Mouse (Mus musculus) hindbrain, embryonic 16.5 days (tissue): ENCODE results near the gene Ndufa13. TPM values are rescaled to one million over a fixed set of nuclear protein-coding genes. Genes with fewer than 3 reads are reported as not detected.

ENCODE experiments used
- ATAC-seq: fragments of 200-750 bp; cut with Nextera tagmentation; 2 replicates; pipeline ENCODE4 v1.8.0; 2017; ENCODE audit warnings: moderate TSS enrichment, moderate library complexity
- H3K27ac ChIP-seq: fragments of 300-500 bp; sonication (generic); 2 replicates; pipeline ENCODE4 v1.5.1; 2014; ENCODE audit warnings: low read depth, mild to moderate bottlenecking, control low read depth, low read length, moderate library complexity
- H3K27me3 ChIP-seq: fragments of 300-500 bp; sonication (generic); replicated peaks from 2 replicates; pipeline ENCODE4 v1.6.1; 2014; ENCODE audit warnings: low read length; ENCODE audit not compliant: control insufficient read depth, insufficient read depth
- H3K36me3 ChIP-seq: fragments of 300-500 bp; sonication (generic); 2 replicates; pipeline ENCODE4 v1.6.1; 2014; ENCODE audit warnings: mild to moderate bottlenecking, low read length, moderate library complexity, mixed read lengths; ENCODE audit not compliant: control insufficient read depth, insufficient read depth
- H3K4me1 ChIP-seq: fragments of 300-500 bp; sonication (generic); 2 replicates; pipeline ENCODE4 v1.6.1; 2014; ENCODE audit warnings: low read depth, low read length; ENCODE audit not compliant: control insufficient read depth, insufficient read depth
- H3K4me2 ChIP-seq: fragments of 300-500 bp; sonication (generic); 2 replicates; pipeline ENCODE4 v1.6.1; 2014; ENCODE audit warnings: mild to moderate bottlenecking, low read length, control low read depth, moderate library complexity
- H3K4me3 ChIP-seq: fragments of 300-500 bp; sonication (generic); 2 replicates; pipeline ENCODE4 v1.5.1; 2014; ENCODE audit warnings: mild to moderate bottlenecking, low read length, control low read depth, moderate library complexity
- H3K9ac ChIP-seq: fragments of 300-500 bp; sonication (generic); 2 replicates; pipeline ENCODE4 v1.6.1; 2014; ENCODE audit warnings: low read depth, mild to moderate bottlenecking, control low read depth, low read length, moderate library complexity
- H3K9me3 ChIP-seq: fragments of 300-500 bp; sonication (generic); 2 replicates; pipeline ENCODE4 v1.6.1; 2014; ENCODE audit warnings: mild to moderate bottlenecking, low read length, moderate library complexity; ENCODE audit not compliant: control insufficient read depth
- WGBS: fragments of 180-500 bp; shearing (Covaris S2); extraction: QIAGEN DNeasy Blood & Tissue Kit; methylation state at CpG from one replicate; pipeline ENCODE4 v1.1.7; 2014; 5-methylcytosine and 5-hydroxymethylcytosine counted together
- polyA plus RNA-seq: library from polyadenylated mRNA; unstranded; fragments of >200 nt; fragmentation: Nextera tagmentation; extraction: Ambion mirVana; gene quantifications from 2 replicates; pipeline ENCODE4 v1.2.1, GENCODE M21; 2015

Gene Ndufa13
- polyA plus RNA-seq, 1 experiment from 2014 or later: 216 TPM

DNA sequence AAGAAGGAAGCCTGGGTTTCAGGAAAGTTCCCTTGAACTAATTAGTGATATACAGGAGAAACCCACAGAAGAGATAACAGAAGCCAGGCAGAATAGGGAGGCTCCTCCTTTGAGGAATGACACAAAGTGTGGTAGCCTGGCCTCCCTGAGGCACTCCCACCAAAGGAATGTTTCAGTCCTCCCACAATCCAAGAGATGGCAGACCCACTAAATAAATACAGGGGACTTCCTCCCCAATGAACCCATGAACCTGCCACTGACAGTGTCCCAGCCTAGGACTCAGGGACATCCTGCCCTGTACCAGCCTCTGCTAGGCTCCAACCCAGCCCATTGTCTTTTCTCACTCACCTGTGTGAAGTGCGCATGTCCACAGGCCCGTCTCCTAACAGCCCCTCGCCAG is 33.1 kb upstream of the Ndufa13 start:
- Histone ChIP-seq H3K4me1 (no peaks in the 10 kb centered on the region), H3K4me2 (no peak overlapping the region)
- no peak for ATAC-seq

DNA sequence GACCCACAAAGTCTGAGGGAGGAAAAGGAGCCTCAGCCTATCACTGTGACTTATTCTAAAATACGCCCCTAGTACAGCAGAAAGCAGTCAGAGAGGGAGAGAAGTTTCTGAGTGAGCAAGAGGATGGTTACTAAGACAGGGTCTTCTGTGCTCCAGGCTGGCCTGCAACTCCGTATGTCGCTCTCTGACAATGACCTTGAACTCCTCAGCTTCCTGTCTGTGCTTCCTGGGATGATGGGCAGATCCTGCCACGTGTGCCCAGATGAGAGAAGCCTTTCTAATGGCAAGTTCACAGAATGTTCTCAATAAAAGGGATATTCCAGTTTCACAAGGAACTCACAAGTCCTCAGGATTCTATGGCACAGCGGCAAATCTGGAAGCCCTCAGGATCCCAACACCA is 32.2 kb upstream of the Ndufa13 start:
- Histone ChIP-seq H3K9ac (no peak overlapping the region), H3K4me3 (no peak overlapping the region), H3K4me1 (no peaks in the 10 kb centered on the region), H3K4me2 (no peak overlapping the region), H3K27ac (no peak overlapping the region), H3K36me3 (peaks cover 5% of the 10 kb centered on the region; the same call in 1 of the 2 replicates), H3K9me3 (no peaks in the 10 kb centered on the region), H3K27me3 (no peaks in the 10 kb centered on the region)
- ATAC-seq: no peak
- WGBS: 94% methylated on average over 5 of the region's 5 CpGs

More for the DNA sequence above, 33.1 kb upstream of the Ndufa13 start:
- Histone ChIP-seq H3K36me3 (peaks cover 5% of the 10 kb centered on the region; the same call in 1 of the 2 replicates), H3K27me3 (no peaks in the 10 kb centered on the region), H3K9ac (no peak overlapping the region; the same call in 1 of the 2 replicates), H3K27ac (no peak overlapping the region), H3K9me3 (no peaks in the 10 kb centered on the region), H3K4me3 (no peak overlapping the region)
- 95% methylated on average over 3 of the region's 3 CpGs for WGBS

DNA sequence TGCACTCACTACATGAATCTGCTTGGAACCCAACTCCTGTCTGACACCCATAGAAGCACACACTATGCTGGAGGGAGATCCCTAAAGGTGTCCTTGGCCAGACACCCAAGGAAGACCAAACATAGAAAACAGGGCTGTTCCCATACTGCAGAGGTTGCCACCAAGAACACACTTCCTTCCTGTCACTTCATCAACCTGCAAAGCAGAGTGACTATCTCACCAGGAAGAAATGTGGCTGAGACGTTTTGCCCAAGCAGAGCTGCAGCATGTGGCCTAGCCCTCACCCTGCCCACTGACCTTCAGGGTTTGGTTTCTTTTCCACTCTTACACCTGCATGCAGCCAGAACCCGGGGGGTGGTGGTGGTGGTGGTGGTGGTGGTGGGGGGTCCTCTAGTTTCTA is 31.5 kb upstream of the Ndufa13 start:
- WGBS: 85% methylated on average over 2 of the region's 2 CpGs
- H3K4me2 ChIP-seq: no peak overlapping the region

DNA sequence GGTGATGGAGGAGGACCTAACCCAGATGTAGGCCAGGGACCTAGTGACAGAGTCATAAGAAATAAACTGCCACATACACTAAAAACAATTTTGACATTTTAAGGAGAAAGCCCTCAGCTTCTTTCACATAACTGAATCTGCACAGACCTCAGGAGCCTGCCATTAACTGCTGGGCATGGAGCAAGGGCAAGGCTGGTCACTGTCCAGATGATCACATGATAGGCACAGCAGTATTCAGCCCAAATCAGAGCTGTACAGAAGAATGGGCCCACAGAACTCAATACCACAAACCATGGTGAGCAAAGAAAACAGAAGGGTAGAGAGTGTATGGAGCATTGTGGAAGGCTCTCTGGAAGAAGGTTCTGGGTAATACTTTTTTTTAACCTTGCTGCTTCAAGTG is 24.5 kb upstream of the Ndufa13 start:
- ATAC-seq: no peak

More for the DNA sequence above, 31.5 kb upstream of the Ndufa13 start:
- Histone ChIP-seq H3K36me3 (peaks cover 5% of the 10 kb centered on the region; the same call in 1 of the 2 replicates), H3K27ac (no peak overlapping the region), H3K9me3 (no peaks in the 10 kb centered on the region), H3K4me1 (no peaks in the 10 kb centered on the region), H3K9ac (no peak overlapping the region), H3K27me3 (no peaks in the 10 kb centered on the region), H3K4me3 (no peak overlapping the region)
- no peak for ATAC-seq

DNA sequence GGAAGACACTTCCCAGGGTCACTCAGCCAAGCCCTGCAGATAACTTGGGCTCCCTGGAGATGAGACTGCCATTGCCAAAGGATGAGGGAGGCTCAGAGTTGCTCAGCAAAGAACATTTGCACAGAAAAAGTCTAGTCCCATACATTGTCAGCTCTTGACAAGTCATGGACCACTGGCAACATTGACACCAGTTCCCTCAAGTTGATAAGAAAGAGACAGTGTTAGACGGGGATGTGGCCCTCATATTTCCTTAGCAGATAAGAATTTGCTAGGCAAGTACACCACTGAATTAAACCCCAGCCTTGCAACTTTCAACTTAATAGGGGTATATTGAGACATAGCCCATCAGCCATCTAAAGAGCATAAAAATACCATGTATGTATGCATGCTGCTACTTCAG is 21.6 kb upstream of the Ndufa13 start:
- H3K9ac ChIP-seq: no peak overlapping the region
- H3K36me3 ChIP-seq: no peaks in the 10 kb centered on the region; the same call in 1 of the 2 replicates
- no peak overlapping the region for H3K4me2 ChIP-seq
- no peaks in the 10 kb centered on the region for H3K27me3 ChIP-seq
- WGBS: 89% methylated on average over 1 of the region's 1 CpGs
- H3K27ac ChIP-seq: no peak overlapping the region
- ATAC-seq: no peak
- H3K4me3 ChIP-seq: no peak overlapping the region
- peaks cover 11% of the 10 kb centered on the region for H3K4me1 ChIP-seq
- H3K9me3 ChIP-seq: no peaks in the 10 kb centered on the region

More for the DNA sequence above, 24.5 kb upstream of the Ndufa13 start:
- H3K4me3 ChIP-seq: no peak overlapping the region
- no peaks in the 10 kb centered on the region for H3K4me1 ChIP-seq
- no peaks in the 10 kb centered on the region for H3K9me3 ChIP-seq
- H3K27me3 ChIP-seq: no peaks in the 10 kb centered on the region
- no peaks in the 10 kb centered on the region; the same call in 1 of the 2 replicates for H3K36me3 ChIP-seq
- no peak overlapping the region for H3K4me2 ChIP-seq
- H3K9ac ChIP-seq: no peak overlapping the region
- no peak overlapping the region for H3K27ac ChIP-seq

DNA sequence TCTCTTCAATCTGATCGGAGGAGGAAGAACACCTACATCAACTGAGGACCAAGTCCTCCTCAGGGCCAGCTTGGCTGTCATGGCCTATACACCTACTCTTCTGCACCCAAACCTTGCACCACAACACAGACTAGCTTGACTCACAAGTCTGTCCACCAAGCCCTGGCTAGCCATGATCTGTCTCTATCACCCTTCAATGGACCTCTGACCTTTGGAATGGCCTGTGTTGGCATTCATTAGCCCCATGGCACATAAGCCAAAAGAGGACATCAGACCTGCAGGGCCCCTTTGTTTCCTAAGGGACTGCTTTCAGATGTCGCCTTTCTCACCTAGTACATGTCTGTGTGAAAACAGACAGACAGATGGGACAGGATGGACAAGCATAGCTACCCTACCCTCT is 18.8 kb upstream of the Ndufa13 start:
- ATAC-seq: no peak
- Histone ChIP-seq H3K27ac (no peak overlapping the region; the same call in 1 of the 2 replicates), H3K4me2 (no peak overlapping the region), H3K27me3 (no peaks in the 10 kb centered on the region), H3K9me3 (no peaks in the 10 kb centered on the region), H3K9ac (no peak overlapping the region; the same call in 1 of the 2 replicates), H3K36me3 (peaks cover 4% of the 10 kb centered on the region; the same call in 1 of the 2 replicates), H3K4me3 (no peak overlapping the region), H3K4me1 (peaks cover 11% of the 10 kb centered on the region)
- WGBS: 85% methylated on average over 2 of the region's 2 CpGs

DNA sequence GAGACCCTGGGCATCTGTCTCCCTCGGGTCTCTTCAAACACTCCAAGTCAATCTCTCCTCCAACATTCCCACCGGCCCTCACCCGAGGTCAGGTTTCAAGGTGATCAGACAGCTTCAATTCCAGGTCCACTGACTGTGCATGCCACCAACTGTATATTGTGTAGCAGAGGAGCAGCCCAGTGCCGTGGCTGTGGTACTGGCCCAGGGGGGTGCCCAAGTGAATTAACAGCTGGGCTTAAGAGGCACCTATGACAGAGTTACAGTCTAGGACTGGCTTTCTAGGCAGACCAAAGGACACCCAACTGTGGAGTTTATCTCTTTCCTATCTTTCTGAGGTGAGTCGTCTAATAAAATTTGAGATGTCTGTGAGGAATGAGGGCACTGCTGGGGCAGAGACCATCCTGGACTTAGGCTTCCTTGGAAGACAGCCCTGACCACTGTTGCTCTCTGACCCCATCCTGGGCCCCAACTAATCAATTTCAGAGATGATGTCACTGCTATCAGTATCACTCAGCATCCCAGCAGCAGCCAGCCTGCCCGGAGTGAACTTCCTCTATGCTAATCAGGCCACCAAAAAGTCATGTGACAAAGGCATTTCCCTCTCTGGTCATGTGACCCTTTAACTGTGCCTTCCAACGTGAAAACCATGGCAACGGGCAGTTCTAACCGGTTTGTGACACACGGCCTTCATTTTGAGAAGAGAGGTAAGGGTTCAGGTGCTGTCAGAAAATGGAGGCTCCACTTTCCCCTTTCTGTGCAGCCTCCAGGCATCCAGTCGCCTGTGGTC is 17.7 kb upstream of the Ndufa13 start:
- no peak overlapping the region for H3K4me2 ChIP-seq
- 0 out of 2 replicates have a peak, but pooled peaks cover 4% of the 10 kb centered on the region for H3K36me3 ChIP-seq
- H3K9ac ChIP-seq: peak overlapping the region; percentile 19; the same call in 1 of the 2 replicates
- peak overlapping the region; percentile 42 for H3K27ac ChIP-seq
- H3K9me3 ChIP-seq: no peaks in the 10 kb centered on the region
- no peaks in the 10 kb centered on the region for H3K27me3 ChIP-seq
- H3K4me1 ChIP-seq: peaks cover 11% of the 10 kb centered on the region
- H3K4me3 ChIP-seq: no peak overlapping the region
- peak; percentile 56 for ATAC-seq
- 48% methylated on average over 11 of the region's 11 CpGs for WGBS

DNA sequence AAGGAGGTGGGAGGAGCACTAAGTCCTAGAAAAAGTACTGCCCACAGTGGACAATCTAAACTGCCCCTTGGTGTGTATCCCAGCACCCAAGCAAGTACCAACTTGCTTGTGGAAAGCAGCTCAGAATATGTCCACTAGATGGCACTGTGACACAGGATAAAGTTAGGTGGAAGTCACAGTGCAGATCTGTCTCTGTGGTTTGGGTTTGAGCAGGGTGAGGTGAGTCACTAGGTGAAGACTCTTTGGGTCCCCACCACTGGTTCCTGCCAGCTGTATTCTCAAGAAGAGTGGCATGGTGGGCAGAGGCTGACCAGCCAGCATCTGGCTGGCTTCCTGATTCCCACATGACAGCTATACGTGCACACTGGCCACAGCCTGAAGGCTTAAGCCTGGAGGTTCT is 16.7 kb upstream of the Ndufa13 start:
- WGBS: 75% methylated on average over 1 of the region's 1 CpGs
- peak; percentile 76 for ATAC-seq
- H3K27ac ChIP-seq: no peak overlapping the region

DNA sequence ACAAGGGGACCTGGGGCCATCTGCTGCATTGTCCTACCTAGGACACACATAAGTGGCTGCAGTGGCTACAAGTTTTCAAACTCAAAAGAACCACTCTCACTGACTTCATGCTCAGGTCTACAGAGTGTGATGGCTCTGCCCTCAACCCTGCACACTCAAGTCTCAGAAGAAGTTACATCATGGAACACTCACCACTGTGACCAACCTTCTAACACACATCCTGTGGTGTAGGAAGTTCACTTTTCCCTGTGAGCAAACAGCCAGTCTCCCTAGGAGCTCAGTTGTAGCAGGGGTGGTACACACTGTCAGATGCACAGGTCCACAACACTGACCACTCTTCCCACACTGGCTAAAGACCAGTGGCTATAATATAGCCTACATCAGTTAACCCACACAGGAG is 16.1 kb upstream of the Ndufa13 start:
- no peak overlapping the region for H3K4me2 ChIP-seq
- H3K4me1 ChIP-seq: peaks cover 11% of the 10 kb centered on the region
- no peaks in the 10 kb centered on the region for H3K27me3 ChIP-seq
- H3K36me3 ChIP-seq: peaks cover 4% of the 10 kb centered on the region; the same call in 1 of the 2 replicates
- ATAC-seq: 0 out of 2 replicates have a peak, but pooled peaks have one; percentile 5
- H3K27ac ChIP-seq: no peak overlapping the region
- no peak overlapping the region for H3K4me3 ChIP-seq
- H3K9ac ChIP-seq: no peak overlapping the region
- no peaks in the 10 kb centered on the region for H3K9me3 ChIP-seq

More for the DNA sequence above, 16.7 kb upstream of the Ndufa13 start:
- H3K4me3 ChIP-seq: no peak overlapping the region
- H3K9ac ChIP-seq: no peak overlapping the region
- H3K27me3 ChIP-seq: no peaks in the 10 kb centered on the region
- peaks cover 11% of the 10 kb centered on the region for H3K4me1 ChIP-seq
- H3K4me2 ChIP-seq: no peak overlapping the region
- no peaks in the 10 kb centered on the region for H3K9me3 ChIP-seq
- peaks cover 4% of the 10 kb centered on the region; the same call in 1 of the 2 replicates for H3K36me3 ChIP-seq
